Mouse (Mus musculus) midbrain, embryonic 14.5 days (tissue): ENCODE measurements around the gene B4gat1. TPM values are rescaled to one million over a fixed set of nuclear protein-coding genes. Genes with fewer than 3 reads are reported as not detected.

ENCODE experiments used
- ATAC-seq: fragments of 200-750 bp; cut with Nextera tagmentation; 2 replicates; pipeline ENCODE4 v1.8.0; 2017; ENCODE audit warnings: moderate number of reproducible peaks, moderate library complexity; ENCODE audit not compliant: low FRiP score, low TSS enrichment
- DNase-seq: peaks from one replicate; pipeline ENCODE4 v3.0.0-alpha.2; 2015
- H3K27ac ChIP-seq: fragments of 300-500 bp; sonication (generic); replicated peaks from 2 replicates; pipeline ENCODE4 v1.5.1; 2014; ENCODE audit warnings: mild to moderate bottlenecking, low read depth, low read length, moderate library complexity
- H3K27me3 ChIP-seq: fragments of 300-500 bp; sonication (generic); 2 replicates; pipeline ENCODE4 v1.6.1; 2014; ENCODE audit warnings: low read length, control low read depth, mixed read lengths; ENCODE audit not compliant: control insufficient read depth, insufficient read depth
- H3K36me3 ChIP-seq: fragments of 300-500 bp; sonication (generic); 2 replicates; pipeline ENCODE4 v1.6.1; 2014; ENCODE audit warnings: low read length, control low read depth; ENCODE audit not compliant: control insufficient read depth, insufficient read depth
- H3K4me1 ChIP-seq: fragments of 300-500 bp; sonication (generic); 2 replicates; pipeline ENCODE4 v1.6.1; 2014; ENCODE audit warnings: mild to moderate bottlenecking, antibody characterized with exemption, low read length, control low read depth; ENCODE audit not compliant: control insufficient read depth, insufficient read depth
- H3K4me2 ChIP-seq: fragments of 300-500 bp; sonication (generic); 2 replicates; pipeline ENCODE4 v1.6.1; 2014; ENCODE audit warnings: mild to moderate bottlenecking, low read length, moderate library complexity
- H3K4me3 ChIP-seq: fragments of 300-500 bp; sonication (generic); replicated peaks from 2 replicates; pipeline ENCODE4 v1.5.1; 2014; ENCODE audit warnings: low read depth, low read length
- H3K9ac ChIP-seq: fragments of 300-500 bp; sonication (generic); replicated peaks from 2 replicates; pipeline ENCODE4 v1.6.1; 2014; ENCODE audit warnings: mild to moderate bottlenecking, low read length, moderate library complexity
- H3K9me3 ChIP-seq: fragments of 300-500 bp; sonication (generic); 2 replicates; pipeline ENCODE4 v1.6.1; 2016; ENCODE audit warnings: low read length, control low read depth, mixed read lengths; ENCODE audit not compliant: control insufficient read depth
- WGBS: fragments of 180-500 bp; shearing (Covaris S2); extraction: QIAGEN DNeasy Blood & Tissue Kit; methylation state at CpG from one replicate; pipeline ENCODE4 v1.1.7; 2014; 5-methylcytosine and 5-hydroxymethylcytosine counted together
- polyA plus RNA-seq: library from polyadenylated mRNA; unstranded; fragments of >200 nt; fragmentation: Nextera tagmentation; extraction: Ambion mirVana; gene quantifications from 2 replicates; pipeline ENCODE4 v1.2.1, GENCODE M21; 2014

Gene B4gat1
- polyA plus RNA-seq, 1 experiment from 2014 or later: 69.7 TPM

GRCm38 (mm10) chr19:5051031-5051430, 12.4 kb downstream of the B4gat1 start:
- 0 out of 2 replicates have a peak overlapping the region, but pooled peaks have one; percentile 9 for H3K9ac ChIP-seq
- H3K4me1 ChIP-seq: 0 out of 2 replicates have a peak, but pooled peaks cover 4% of the 10 kb centered on the region
- DNase-seq: no peak
- H3K27me3 ChIP-seq: peaks cover 37% of the 10 kb centered on the region
- H3K4me2 ChIP-seq: no peak overlapping the region
- H3K27ac ChIP-seq: no peak overlapping the region
- H3K36me3 ChIP-seq: peaks cover 35% of the 10 kb centered on the region
- H3K9me3 ChIP-seq: no peaks in the 10 kb centered on the region
- 6% methylated on average over 17 of the region's 17 CpGs for WGBS
- ATAC-seq: no peak
- H3K4me3 ChIP-seq: no peak overlapping the region

- ATAC-seq (no peak), DNase-seq (no peak)
- Histone ChIP-seq H3K27ac (no peak overlapping the region), H3K9ac (0 out of 2 replicates have a peak overlapping the region, but pooled peaks have one; percentile 9), H3K36me3 (peaks cover 30% of the 10 kb centered on the region), H3K27me3 (peaks cover 37% of the 10 kb centered on the region), H3K4me2 (no peak overlapping the region), H3K9me3 (no peaks in the 10 kb centered on the region), H3K4me1 (0 out of 2 replicates have a peak, but pooled peaks cover 4% of the 10 kb centered on the region), H3K4me3 (no peak overlapping the region)
- WGBS: 30% methylated on average over 3 of the region's 3 CpGs
Measured at GRCm38 (mm10) chr19:5051515-5051914, 12.9 kb downstream of the B4gat1 start.

GRCm38 (mm10) chr19:5052166-5052822, 13.7 kb downstream of the B4gat1 start:
- Histone ChIP-seq H3K4me2 (no peak overlapping the region), H3K9ac (no peak overlapping the region), H3K9me3 (no peaks in the 10 kb centered on the region), H3K27me3 (peaks cover 37% of the 10 kb centered on the region), H3K4me1 (0 out of 2 replicates have a peak, but pooled peaks cover 4% of the 10 kb centered on the region), H3K36me3 (peaks cover 22% of the 10 kb centered on the region), H3K27ac (no peak overlapping the region), H3K4me3 (no peak overlapping the region)
- DNase-seq: no peak
- 27% methylated on average over 25 of the region's 25 CpGs for WGBS
- no peak for ATAC-seq

- Histone ChIP-seq H3K4me2 (no peak overlapping the region), H3K27me3 (peaks cover 37% of the 10 kb centered on the region), H3K4me3 (no peak overlapping the region), H3K27ac (no peak overlapping the region), H3K4me1 (0 out of 2 replicates have a peak, but pooled peaks cover 4% of the 10 kb centered on the region), H3K9me3 (no peaks in the 10 kb centered on the region), H3K9ac (no peak overlapping the region), H3K36me3 (peaks cover 18% of the 10 kb centered on the region)
- ATAC-seq: no peak
- WGBS: 59% methylated on average over 17 of the region's 17 CpGs
- no peak for DNase-seq
Measured at GRCm38 (mm10) chr19:5052853-5053252, 14.2 kb downstream of the B4gat1 start.

- Histone ChIP-seq H3K4me3 (no peak overlapping the region), H3K27me3 (peaks cover 37% of the 10 kb centered on the region), H3K36me3 (peaks cover 8% of the 10 kb centered on the region), H3K9ac (no peak overlapping the region), H3K4me2 (no peak overlapping the region), H3K9me3 (no peaks in the 10 kb centered on the region), H3K4me1 (0 out of 2 replicates have a peak, but pooled peaks cover 6% of the 10 kb centered on the region), H3K27ac (no peak overlapping the region)
- WGBS: 25% methylated on average over 9 of the region's 9 CpGs
- DNase-seq: peak; percentile 56
- ATAC-seq: no peak
Measured at GRCm38 (mm10) chr19:5053909-5054308, 15.3 kb downstream of the B4gat1 start.

GRCm38 (mm10) chr19:5056251-5056650, 17.6 kb downstream of the B4gat1 start:
- Histone ChIP-seq H3K27me3 (peaks cover 21% of the 10 kb centered on the region), H3K4me1 (0 out of 2 replicates have a peak, but pooled peaks cover 8% of the 10 kb centered on the region), H3K4me2 (no peak overlapping the region), H3K4me3 (no peak overlapping the region), H3K27ac (no peak overlapping the region), H3K9ac (no peak overlapping the region), H3K36me3 (no peaks in the 10 kb centered on the region), H3K9me3 (no peaks in the 10 kb centered on the region)
- ATAC-seq: no peak; the same call in 1 of the 2 replicates
- DNase-seq: peak; percentile 83
- 7% methylated on average over 6 of the region's 6 CpGs for WGBS

- no peak for ATAC-seq
- no peak overlapping the region for H3K9ac ChIP-seq
Measured at GRCm38 (mm10) chr19:5057876-5058775, 19.5 kb downstream of the B4gat1 start.

GRCm38 (mm10) chr19:5058801-5059771, 20.5 kb downstream of the B4gat1 start:
- no peak for DNase-seq
- 12% methylated on average over 10 of the region's 10 CpGs for WGBS

More at GRCm38 (mm10) chr19:5057876-5058775, 19.5 kb downstream of the B4gat1 start:
- WGBS: 27% methylated on average over 16 of the region's 16 CpGs
- H3K36me3 ChIP-seq: no peaks in the 10 kb centered on the region
- DNase-seq: no peak
- no peaks in the 10 kb centered on the region for H3K9me3 ChIP-seq
- H3K27me3 ChIP-seq: peaks cover 2% of the 10 kb centered on the region; the same call in 1 of the 2 replicates
- H3K4me3 ChIP-seq: no peak overlapping the region
- no peak overlapping the region for H3K27ac ChIP-seq
- H3K4me1 ChIP-seq: 0 out of 2 replicates have a peak, but pooled peaks cover 8% of the 10 kb centered on the region
- H3K4me2 ChIP-seq: no peak overlapping the region

More at GRCm38 (mm10) chr19:5058801-5059771, 20.5 kb downstream of the B4gat1 start:
- Histone ChIP-seq H3K27me3 (no peaks in the 10 kb centered on the region), H3K4me2 (no peak overlapping the region), H3K4me3 (no peak overlapping the region), H3K9ac (0 out of 2 replicates have a peak overlapping the region, but pooled peaks have one; percentile 16), H3K9me3 (no peaks in the 10 kb centered on the region), H3K27ac (no peak overlapping the region), H3K36me3 (no peaks in the 10 kb centered on the region), H3K4me1 (0 out of 2 replicates have a peak, but pooled peaks cover 8% of the 10 kb centered on the region)
- ATAC-seq: no peak
